Mouse (Mus musculus) common myeloid progenitor, adult 5-6 weeks (primary cell): ENCODE data around the gene Zdhhc14. TPM values are rescaled to one million over a fixed set of nuclear protein-coding genes. Genes with fewer than 3 reads are reported as not detected.

Source experiments
- ATAC-seq: replicated peaks from 2 replicates; pipeline ENCODE4 v1.8.0; 2016; ENCODE audit warnings: low read depth, mild to moderate bottlenecking, moderate TSS enrichment, inconsistent platforms; ENCODE audit not compliant: poor library complexity, severe bottlenecking
- total RNA-seq: library from RNA; stranded (forward); fragments of 200-1000, 187-1606 nt; gene quantifications from 2 replicates; pipeline ENCODE4 v1.2.3, GENCODE M21; 2017

The Zdhhc14 gene
- total RNA-seq, 1 experiment from 2014 or later: 5.5 TPM

- ATAC-seq: no peak
Measured at GRCm38 (mm10) chr17:5756855-5757254, 264.5 kb downstream of the Zdhhc14 start.

GRCm38 (mm10) chr17:5763768-5764167 is 271.4 kb downstream of the Zdhhc14 start:
- no peak for ATAC-seq

DNA sequence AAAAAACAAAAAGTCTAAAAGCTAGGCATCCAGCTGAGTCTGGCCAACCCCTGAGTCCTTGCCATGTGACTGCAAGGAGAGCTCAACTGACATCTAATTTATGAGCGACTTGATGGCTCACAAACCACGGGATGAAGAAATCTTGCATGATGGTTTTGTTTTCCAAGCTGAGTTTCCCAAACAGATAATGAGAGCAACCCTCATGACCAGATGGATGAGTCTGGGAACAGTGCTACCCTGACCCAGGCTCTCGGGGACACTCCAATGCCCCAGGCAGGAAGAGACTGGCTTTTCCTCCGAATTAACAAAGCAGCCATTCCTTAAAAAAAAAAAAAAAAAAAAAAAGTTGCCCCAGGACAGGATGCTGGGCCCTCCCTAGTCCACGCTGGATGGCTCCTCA is 271.9 kb downstream of the Zdhhc14 start:
- no peak for ATAC-seq

- peak; percentile 52 for ATAC-seq
Measured at GRCm38 (mm10) chr17:5765746-5766145, 273.4 kb downstream of the Zdhhc14 start.

GRCm38 (mm10) chr17:5768164-5768705 is 275.9 kb downstream of the Zdhhc14 start:
- no peak for ATAC-seq

GRCm38 (mm10) chr17:5768810-5769520 is 276.6 kb downstream of the Zdhhc14 start:
- no peak for ATAC-seq

DNA sequence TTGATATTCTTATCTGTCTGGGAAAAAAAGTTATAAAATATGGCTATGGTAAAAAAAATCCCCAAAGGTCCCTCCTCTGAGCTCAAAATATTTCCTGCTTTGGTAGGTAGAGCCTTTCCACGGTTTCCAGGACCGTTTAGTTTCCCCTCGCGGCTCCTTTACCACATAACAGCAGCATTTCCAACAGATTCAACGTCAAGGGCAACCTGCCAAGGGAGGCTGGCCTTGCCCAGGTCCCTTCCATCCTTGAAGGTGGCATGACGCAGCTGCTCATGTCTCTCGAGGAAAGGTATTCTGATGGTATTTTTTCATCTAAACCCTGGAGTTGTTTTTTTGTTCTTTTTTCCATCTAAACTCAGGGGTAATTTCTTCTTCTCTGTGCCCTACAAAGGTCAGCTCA is 277.4 kb downstream of the Zdhhc14 start:
- peak; percentile 39; the same call in 1 of the 2 replicates for ATAC-seq

- peak; percentile 89 for ATAC-seq
Measured at GRCm38 (mm10) chr17:5770265-5771249, 278.2 kb downstream of the Zdhhc14 start.

DNA sequence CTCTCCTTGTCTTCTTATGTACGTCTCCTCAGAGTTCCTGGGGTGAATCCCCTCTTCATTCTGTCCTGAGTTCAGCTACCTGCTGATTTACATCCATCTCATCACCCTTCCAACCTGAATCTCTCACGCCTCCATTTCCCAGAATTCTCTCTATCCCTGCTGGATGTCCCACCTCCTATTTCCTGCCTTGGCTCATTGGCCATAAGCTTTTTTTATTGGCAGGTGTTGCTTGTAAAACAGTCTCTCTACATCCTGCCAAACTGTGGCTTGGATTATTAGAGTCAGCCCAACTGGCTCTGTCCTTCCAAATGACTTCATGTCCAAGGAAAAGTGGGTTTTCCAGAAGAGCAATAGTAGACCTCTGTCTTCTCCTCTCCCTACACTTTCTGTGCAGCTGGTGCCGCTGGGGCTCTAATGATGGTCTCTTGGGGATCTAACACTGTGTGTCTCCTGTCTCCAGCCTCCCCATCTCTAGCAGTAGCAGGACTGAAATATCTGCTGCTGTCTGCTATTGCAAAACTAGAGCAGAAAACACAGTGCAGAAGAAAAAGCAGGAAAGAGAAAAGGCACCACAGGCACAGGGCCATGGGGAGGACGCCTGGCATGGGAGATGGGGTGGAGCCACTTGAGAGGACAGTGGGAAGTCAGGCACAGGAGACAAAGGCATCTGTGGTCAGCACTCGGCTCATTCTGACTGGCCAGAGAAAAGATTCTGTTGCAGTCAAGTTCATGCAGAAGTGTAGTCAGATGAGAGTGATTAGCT is 288.0 kb downstream of the Zdhhc14 start:
- ATAC-seq: no peak

- ATAC-seq: peak; percentile 42; the same call in 1 of the 2 replicates
Measured at GRCm38 (mm10) chr17:5785238-5785637, 292.9 kb downstream of the Zdhhc14 start.

GRCm38 (mm10) chr17:5792164-5792791 is 299.9 kb downstream of the Zdhhc14 start:
- no peak for ATAC-seq

GRCm38 (mm10) chr17:5793593-5793992 is 301.2 kb downstream of the Zdhhc14 start:
- no peak for ATAC-seq

DNA sequence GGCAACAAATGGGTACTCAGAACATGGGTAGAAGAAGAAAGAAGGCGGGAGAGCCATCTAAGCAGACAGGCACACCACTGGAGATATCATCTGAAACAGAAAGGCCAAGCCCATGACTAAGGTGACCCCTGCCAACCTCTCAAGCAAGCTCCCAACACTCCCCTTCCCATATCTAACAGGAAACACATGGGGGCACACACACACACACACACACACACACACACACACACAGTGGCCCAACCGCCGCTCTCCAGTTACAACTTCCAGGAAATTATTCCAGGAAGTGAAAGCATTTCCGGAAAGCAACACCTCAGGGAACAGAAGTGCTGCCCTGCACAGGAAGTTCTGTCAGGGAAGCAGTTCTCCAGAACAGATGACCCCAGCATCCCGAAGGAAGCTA is 301.9 kb downstream of the Zdhhc14 start:
- ATAC-seq: 0 out of 2 replicates have a peak, but pooled peaks have one; percentile 13

DNA sequence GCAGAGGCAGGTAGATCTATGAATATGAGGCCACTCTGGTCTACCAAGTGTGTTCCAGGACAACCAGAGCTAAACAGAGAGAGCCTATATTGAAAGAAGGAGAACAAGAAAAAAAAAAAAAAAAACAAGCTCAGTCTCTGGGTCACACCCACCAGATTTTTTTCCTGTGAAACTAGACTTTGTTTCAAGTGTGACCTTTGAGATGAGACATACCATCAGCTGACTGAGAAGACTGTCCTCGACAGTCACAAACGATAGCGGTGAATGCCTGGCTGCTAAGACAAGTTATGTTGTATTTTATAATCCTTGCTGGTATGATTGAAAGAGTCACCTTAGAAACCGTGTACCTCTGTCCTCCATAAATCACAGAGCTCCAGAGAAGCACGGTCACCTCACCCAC is 303.0 kb downstream of the Zdhhc14 start:
- ATAC-seq: no peak

- peak; percentile 76 for ATAC-seq
Measured at GRCm38 (mm10) chr17:5795878-5796277, 303.5 kb downstream of the Zdhhc14 start.

- ATAC-seq: no peak
Measured at GRCm38 (mm10) chr17:5797124-5797760, 304.9 kb downstream of the Zdhhc14 start.

GRCm38 (mm10) chr17:5798221-5798801 is 306.0 kb downstream of the Zdhhc14 start:
- ATAC-seq: peak; percentile 55

GRCm38 (mm10) chr17:5798900-5799299 is 306.5 kb downstream of the Zdhhc14 start:
- ATAC-seq: no peak
